Mouse (Mus musculus) layer of hippocampus, adult 6 months (tissue): ENCODE data around the gene Ccnd2. TPM values are rescaled to one million over a fixed set of nuclear protein-coding genes. Genes with fewer than 3 reads are reported as not detected.

Source experiments
- long read RNA-seq, 2 experiments: library from polyadenylated mRNA; unstranded; transcript quantifications; one replicate each; pipeline ENCODE4 v2.0.0; 2019 to 2020
- polyA plus RNA-seq: library from polyadenylated mRNA; unstranded; fragments of <200 nt; fragmentation: Nextera tagmentation; gene quantifications from 2 replicates; pipeline ENCODE4 v1.2.3, GENCODE M21; 2021

The Ccnd2 gene
- polyA plus RNA-seq = 71.1 and 78.3 TPM in 2 replicates
- long read RNA-seq, experiment 1, full-length matches to known transcripts = 82 of 100 reads
- long read RNA-seq, experiment 1, partial matches to known transcripts = 6 of 100 reads
- long read RNA-seq, experiment 1, other reads (novel, unspliced or antisense) = 12 of 100 reads
- long read RNA-seq, experiment 2, full-length matches to known transcripts = 97 of 126 reads
- long read RNA-seq, experiment 2, partial matches to known transcripts = 2 of 126 reads
- long read RNA-seq, experiment 2, other reads (novel, unspliced or antisense) = 27 of 126 reads

DNA sequence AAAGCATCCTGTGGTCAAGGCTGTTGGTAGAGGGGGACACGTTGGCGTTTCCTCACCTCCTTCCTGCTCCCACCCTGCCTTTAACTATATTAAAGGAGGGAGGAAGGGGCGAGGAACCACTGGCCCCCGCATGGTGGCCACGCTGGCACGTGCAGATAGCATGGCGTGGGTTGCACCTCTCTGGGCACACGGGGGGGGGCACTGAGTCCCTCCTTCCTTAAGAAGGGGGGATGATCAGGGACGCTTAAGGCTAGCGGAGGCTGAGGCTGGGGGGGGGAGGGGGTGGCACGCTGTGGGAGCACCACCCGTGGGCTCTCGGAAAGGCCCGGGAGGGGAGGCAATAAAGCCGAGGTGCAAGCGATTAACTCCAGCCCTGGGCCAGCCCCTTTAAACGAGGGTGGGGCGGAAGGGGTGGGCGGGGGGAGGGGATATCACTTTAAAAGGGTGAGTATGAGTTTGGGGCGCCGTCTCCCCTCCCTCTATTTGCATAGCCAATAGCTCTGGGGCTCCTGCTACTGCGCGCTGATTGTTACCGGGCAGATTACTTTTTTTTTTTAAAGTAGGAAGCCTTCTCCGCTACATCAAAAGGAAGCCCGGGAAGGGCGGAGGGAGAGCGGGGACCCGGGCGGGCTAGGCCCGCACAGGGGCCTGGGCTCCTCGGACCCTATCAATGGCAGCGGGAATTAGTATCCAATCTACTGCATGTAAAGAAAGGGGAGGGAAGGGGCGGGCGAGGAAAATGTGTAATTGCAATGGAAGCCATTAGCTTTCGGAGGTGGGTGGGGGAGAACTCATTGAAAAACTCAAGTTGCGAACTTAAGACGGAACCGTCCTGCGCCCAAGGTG lies at the start of gene Ccnd2:
Gene Ccnd2, minus strand, starts transcription at position 88 of the 846 bp plus-strand sequence.

DNA sequence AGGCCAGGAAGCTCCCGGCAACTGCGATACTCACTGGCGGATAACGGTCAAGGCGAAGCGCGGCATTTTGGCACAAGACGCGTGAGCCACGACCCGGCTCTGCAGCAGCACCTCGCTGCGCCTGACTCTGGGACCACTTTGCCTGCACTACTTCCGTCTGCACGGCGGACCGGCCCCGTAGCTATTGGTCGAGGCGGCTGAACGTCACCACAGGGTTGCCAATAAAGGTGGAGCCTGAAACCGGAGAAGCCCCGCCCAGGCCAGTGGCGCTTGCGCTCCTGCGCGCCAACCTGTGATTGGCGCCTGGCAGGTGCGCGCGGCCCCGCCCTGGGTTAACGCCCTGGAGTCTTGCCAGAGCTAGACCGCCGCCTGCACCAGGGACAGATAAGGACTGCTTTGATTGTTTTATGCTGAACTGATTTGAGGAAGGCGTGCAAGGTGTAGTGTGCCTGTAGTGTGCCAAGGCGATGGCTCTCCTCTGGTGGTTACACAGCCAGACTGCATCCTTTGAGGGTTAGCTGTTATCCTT lies 42.5 kb downstream of the Ccnd2 start, which contains the start of gene Tigar:
Gene Tigar, minus strand, starts transcription at position 156 of the 529 bp plus-strand sequence.

Other genes with a start within 250 kb of the Ccnd2 start
- 0.13 TPM in 1 of 2 replicates, not detected in the other for gene Dyrk4, start 230.4 kb downstream of the Ccnd2 start, polyA plus RNA-seq
- gene Rad51ap1, start 212.6 kb downstream of the Ccnd2 start, polyA plus RNA-seq = 1.1 and 1.8 TPM in 2 replicates
- 19.0 and 22.6 TPM in 2 replicates for gene D6Wsu163e, start 212.2 kb downstream of the Ccnd2 start, polyA plus RNA-seq
- gene Fgf6, start 136.6 kb downstream of the Ccnd2 start, polyA plus RNA-seq = not detected in 2 replicates
- gene Fgf23, start 79.3 kb downstream of the Ccnd2 start, polyA plus RNA-seq = not detected in 2 replicates
- 6.7 and 7.8 TPM in 2 replicates for gene Tigar, start 42.6 kb downstream of the Ccnd2 start, polyA plus RNA-seq